Mouse (Mus musculus) hindbrain, embryonic 15.5 days (tissue): ENCODE measurements around the gene Vasn. TPM values are rescaled to one million over a fixed set of nuclear protein-coding genes. Genes with fewer than 3 reads are reported as not detected.

Experiments used
- ATAC-seq: fragments of 200-750 bp; cut with Nextera tagmentation; 2 replicates; pipeline ENCODE4 v1.8.0; 2017; ENCODE audit warnings: low read depth, moderate number of reproducible peaks, moderate TSS enrichment; ENCODE audit not compliant: low FRiP score
- H3K27ac ChIP-seq: fragments of 300-500 bp; sonication (generic); replicated peaks from 2 replicates; pipeline ENCODE4 v1.5.1; 2015; ENCODE audit warnings: mild to moderate bottlenecking, inconsistent platforms
- H3K27me3 ChIP-seq: fragments of 300-500 bp; sonication (generic); 2 replicates; pipeline ENCODE4 v1.6.1; 2015; ENCODE audit warnings: control low read depth, inconsistent platforms
- H3K36me3 ChIP-seq: fragments of 300-500 bp; sonication (generic); 2 replicates; pipeline ENCODE4 v1.6.1; 2015; ENCODE audit warnings: control low read depth, inconsistent platforms
- H3K4me1 ChIP-seq: fragments of 300-500 bp; sonication (generic); replicated peaks from 2 replicates; pipeline ENCODE4 v1.6.1; 2015; ENCODE audit warnings: control low read depth, inconsistent platforms
- H3K4me2 ChIP-seq: fragments of 300-500 bp; sonication (generic); 2 replicates; pipeline ENCODE4 v1.6.1; 2015; ENCODE audit warnings: moderate library complexity, mild to moderate bottlenecking, inconsistent platforms
- H3K4me3 ChIP-seq: fragments of 300-500 bp; sonication (generic); 2 replicates; pipeline ENCODE4 v1.5.1; 2015; ENCODE audit warnings: mild to moderate bottlenecking, inconsistent platforms
- H3K9ac ChIP-seq: fragments of 300-500 bp; sonication (generic); 2 replicates; pipeline ENCODE4 v1.6.1; 2015; ENCODE audit warnings: inconsistent platforms
- H3K9me3 ChIP-seq: fragments of 300-500 bp; sonication (generic); 2 replicates; pipeline ENCODE4 v1.6.1; 2016; ENCODE audit warnings: control low read depth, inconsistent platforms
- WGBS: fragments of 180-500 bp; shearing (Covaris S2); methylation state at CpG from one replicate; pipeline ENCODE4 v1.1.7; 2015; 5-methylcytosine and 5-hydroxymethylcytosine counted together
- polyA plus RNA-seq: library from polyadenylated mRNA; unstranded; fragments of >200 nt; fragmentation: Nextera tagmentation; extraction: Ambion mirVana; gene quantifications from 2 replicates; pipeline ENCODE4 v1.2.1, GENCODE M21; 2015

The Vasn gene
- 5.9 and 6.4 TPM in 2 replicates for polyA plus RNA-seq

DNA sequence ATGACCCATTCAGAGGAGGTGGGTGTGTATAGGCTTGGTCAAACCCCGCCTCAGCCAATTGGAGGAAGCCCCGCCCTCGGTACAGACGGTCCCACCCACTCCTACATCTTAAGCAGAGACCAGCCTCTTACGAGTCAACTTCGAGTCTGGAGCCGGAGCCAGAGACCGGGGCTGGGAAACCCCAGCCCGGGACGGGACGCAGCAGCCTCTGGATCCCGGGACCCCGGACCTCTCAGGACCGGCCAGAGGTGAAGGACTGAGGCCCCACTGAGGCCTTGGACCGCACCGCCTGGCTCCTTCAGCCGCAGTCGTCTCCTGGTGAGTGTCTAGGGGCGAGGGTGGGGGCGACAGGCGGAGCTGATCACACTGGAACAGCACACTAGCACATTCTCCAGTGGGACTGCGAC lies at the start of gene Vasn, which contains the start of gene Dnaja3:
Gene Vasn (plus strand): TSS at position 111 of the 407 bp plus-strand sequence.
Gene Dnaja3 (plus strand): TSS at position 159 of the 407 bp plus-strand sequence.
- ATAC-seq: peak; percentile 90
- H3K36me3 ChIP-seq: no peaks in the 10 kb centered on the region
- H3K27me3 ChIP-seq: no peaks in the 10 kb centered on the region
- H3K4me2 ChIP-seq: peak within 1 kb of the TSS; percentile 78
- peak within 1 kb of the TSS; percentile 50; the same call in 1 of the 2 replicates for H3K27ac ChIP-seq
- no peaks in the 10 kb centered on the region for H3K9me3 ChIP-seq
- peaks cover 50% of the 10 kb centered on the region for H3K4me1 ChIP-seq
- H3K9ac ChIP-seq: peak within 1 kb of the TSS; percentile 38
- H3K4me3 ChIP-seq: peak within 1 kb of the TSS; percentile 47
- WGBS: 1% methylated on average over 22 of the region's 22 CpGs

DNA sequence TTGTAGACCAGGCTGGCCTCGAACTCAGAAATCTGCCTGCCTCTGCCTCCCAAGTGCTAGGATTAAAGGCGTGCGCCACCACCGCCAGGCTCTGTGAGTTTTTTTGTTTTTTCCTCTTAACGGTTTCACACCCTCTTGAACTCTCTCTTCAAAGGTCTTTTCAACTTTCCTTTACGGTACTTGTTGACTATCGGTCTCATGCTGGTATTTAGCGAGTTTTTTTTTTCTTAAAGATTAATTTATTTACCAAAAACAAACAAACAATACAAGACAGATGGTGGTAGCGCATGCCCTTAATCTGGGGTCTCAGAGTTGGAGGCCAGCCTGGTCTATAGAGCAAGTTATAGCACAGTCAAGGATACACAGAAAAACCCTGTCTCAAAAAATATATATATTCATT lies 49.5 kb upstream of the Vasn start:
- WGBS: 93% methylated on average over 9 of the region's 9 CpGs
- Histone ChIP-seq H3K4me3 (no peak overlapping the region), H3K4me2 (no peak overlapping the region), H3K4me1 (peaks cover 40% of the 10 kb centered on the region), H3K36me3 (0 out of 2 replicates have a peak, but pooled peaks cover 7% of the 10 kb centered on the region), H3K9ac (no peak overlapping the region), H3K27me3 (no peaks in the 10 kb centered on the region), H3K9me3 (no peaks in the 10 kb centered on the region), H3K27ac (no peak overlapping the region)
- no peak for ATAC-seq

DNA sequence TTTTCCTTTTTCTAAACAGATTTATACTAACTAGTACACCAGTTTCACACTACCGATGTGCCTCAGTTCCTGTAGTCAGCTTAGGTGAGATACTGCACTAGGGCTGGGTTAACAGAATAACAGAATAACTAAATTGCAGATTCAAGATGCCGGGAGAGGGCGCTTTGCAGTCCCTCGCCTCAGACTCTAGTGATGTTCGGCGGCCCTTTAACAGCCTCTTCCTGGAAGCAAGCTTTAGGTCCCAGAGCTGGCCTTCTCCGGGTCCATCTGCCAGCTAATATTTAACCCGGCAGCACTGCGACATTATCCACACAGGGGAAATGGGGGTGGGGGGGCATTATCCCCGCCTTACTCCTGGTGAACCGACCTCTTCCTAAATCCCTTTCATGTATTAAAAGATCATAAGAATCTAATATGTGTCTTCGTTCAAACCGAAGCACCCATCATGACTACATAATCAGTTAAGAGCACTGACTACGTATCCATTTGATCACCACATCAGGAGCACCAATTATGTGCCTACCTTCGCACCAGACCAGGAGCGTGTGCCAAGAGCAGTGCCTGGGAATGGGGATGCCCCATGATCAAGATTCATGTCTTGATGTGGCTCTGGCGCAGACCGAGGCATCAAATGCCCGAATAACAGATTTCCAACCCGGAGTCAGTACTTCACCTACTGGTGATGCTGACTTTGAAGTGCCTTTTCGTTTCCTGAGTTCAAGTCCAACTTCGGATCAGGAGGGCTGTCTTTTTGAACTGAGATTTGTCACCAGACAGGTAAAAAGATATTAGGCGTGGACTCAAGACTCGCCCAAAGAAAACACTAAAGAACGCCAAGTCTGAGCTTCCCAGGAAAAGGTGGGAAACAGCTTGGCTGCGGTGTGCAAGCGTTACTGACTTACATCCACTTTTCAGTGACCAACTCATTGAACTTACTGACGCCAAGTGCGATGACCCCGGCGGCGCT lies 46.5 kb upstream of the Vasn start:
- Histone ChIP-seq H3K4me1 (peaks cover 54% of the 10 kb centered on the region), H3K4me2 (peak overlapping the region; percentile 95), H3K27me3 (no peaks in the 10 kb centered on the region), H3K36me3 (0 out of 2 replicates have a peak, but pooled peaks cover 7% of the 10 kb centered on the region), H3K9me3 (no peaks in the 10 kb centered on the region), H3K4me3 (peak overlapping the region; percentile 66), H3K27ac (peak overlapping the region; percentile 91), H3K9ac (peak overlapping the region; percentile 83)
- ATAC-seq: no peak
- WGBS: 10% methylated on average over 32 of the region's 32 CpGs

DNA sequence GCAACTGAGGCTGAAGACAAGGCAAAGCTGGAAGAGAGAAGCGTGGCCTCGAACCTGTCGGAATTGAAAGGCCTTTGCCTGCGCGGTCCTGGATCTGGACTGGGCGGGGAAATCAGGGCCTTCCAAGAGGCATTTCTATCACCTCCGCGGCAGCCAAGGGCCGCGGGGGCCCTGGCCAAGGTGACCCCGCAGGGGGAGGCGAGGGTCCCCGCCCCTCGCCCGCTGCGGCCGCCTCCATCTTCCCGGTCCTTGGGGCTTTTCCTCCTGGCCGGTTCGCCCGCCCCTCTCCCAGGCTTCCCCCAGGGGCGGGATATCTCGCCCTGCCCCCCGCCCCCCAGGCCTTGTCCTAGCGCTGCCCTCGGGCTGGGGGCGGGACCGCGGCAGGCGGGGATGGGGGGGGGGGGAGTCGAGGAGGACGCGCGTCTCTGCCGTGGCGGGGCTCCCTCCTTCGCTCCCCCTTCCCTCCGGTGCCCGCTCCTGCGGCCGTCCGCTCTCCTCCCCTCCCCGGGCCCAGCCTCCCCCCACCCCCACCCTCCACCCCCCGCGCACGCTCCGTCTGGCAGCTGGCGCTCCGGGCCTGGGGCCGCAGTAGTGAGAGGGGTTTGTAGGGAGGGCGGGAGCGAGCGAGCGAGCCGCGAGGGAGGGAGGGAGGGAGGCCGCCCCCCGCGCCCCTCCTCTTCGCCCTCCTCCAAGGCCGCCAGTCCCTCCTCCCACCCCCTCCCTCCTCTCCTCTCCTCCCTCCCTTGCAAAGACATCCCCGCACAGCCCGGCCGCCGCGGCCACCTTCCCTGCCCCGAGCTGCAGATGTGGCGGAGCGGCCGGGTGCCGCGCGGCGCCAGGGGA lies 45.5 kb upstream of the Vasn start, which contains the start of gene Glis2:
Gene Glis2 (plus strand): TSS at position 743 of the 843 bp plus-strand sequence.
- H3K36me3 ChIP-seq: 0 out of 2 replicates have a peak, but pooled peaks cover 7% of the 10 kb centered on the region
- H3K4me3 ChIP-seq: peak within 1 kb of the TSS; percentile 66
- no peaks in the 10 kb centered on the region for H3K27me3 ChIP-seq
- H3K4me2 ChIP-seq: peak within 1 kb of the TSS; percentile 95
- under 1% methylated on average over 25 of the region's 74 CpGs for WGBS
- peak within 1 kb of the TSS; percentile 91 for H3K27ac ChIP-seq
- peak; percentile 89 for ATAC-seq
- H3K9me3 ChIP-seq: no peaks in the 10 kb centered on the region
- H3K4me1 ChIP-seq: peaks cover 64% of the 10 kb centered on the region
- H3K9ac ChIP-seq: peak within 1 kb of the TSS; percentile 83

DNA sequence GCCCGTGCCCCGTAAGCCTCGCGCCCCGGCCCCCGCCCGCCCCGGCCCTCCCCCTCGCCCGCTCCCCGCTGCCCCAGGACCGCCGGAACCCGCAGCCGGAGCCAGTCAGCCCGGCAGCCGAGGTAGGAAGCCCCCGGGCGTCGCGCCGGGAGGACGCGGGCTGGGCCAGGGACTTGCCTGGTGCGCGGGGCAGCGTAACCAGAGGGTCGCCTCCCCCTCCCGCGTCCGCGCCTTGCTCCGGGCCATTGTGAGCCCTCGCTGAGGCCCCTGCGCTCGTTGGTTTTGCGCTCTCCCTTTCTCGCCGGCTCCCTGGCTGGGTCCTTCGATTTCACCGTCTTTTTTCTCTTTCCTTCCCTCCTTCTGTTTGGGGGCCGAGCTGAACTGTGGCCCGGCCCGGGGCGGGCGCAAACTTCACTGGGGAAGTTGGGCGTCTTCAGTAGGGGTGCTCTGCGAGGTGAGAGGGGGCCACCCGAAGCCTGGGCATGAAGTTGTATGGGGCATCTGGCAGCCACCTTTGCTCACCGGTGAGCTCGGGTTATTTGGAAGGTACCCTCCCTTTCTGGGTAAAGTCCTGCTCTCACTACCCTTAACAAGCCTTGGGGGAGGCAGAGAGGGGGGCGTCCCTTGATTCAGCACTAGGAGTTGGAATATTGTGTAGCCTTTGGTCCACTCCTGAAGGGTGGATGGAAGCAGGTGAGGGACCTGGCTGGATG lies 44.8 kb upstream of the Vasn start:
- Histone ChIP-seq H3K27ac (peak overlapping the region; percentile 91), H3K4me2 (peak overlapping the region; percentile 95), H3K4me3 (peak overlapping the region; percentile 66), H3K4me1 (peaks cover 69% of the 10 kb centered on the region), H3K9ac (peak overlapping the region; percentile 83), H3K27me3 (no peaks in the 10 kb centered on the region), H3K9me3 (no peaks in the 10 kb centered on the region), H3K36me3 (0 out of 2 replicates have a peak, but pooled peaks cover 7% of the 10 kb centered on the region)
- ATAC-seq: peak; percentile 14
- WGBS: under 1% methylated on average over 33 of the region's 52 CpGs

DNA sequence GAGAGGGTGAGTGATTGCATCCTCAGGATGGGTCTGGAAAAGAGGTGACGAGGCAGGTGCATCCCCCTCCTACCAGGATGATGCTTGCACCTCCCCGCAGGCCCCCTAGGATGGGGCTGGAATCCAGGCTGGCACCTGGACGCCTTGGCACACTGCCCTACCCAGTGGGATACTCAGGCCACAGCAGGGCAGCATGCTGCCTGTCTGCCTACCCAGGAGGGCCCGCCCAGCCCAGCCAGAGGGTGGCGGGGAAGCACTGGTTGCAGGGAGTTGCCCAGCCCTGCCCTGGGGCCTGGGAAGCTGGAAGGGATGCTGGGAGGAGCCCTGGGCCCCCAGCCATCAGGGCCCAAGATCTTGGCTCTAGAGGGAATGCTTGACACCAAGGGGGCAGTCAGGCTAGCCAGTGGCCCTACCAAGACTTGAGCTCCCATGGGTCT lies 44.2 kb upstream of the Vasn start:
- H3K4me3 ChIP-seq: peak overlapping the region; percentile 66
- 0 out of 2 replicates have a peak, but pooled peaks cover 4% of the 10 kb centered on the region for H3K36me3 ChIP-seq
- peak; percentile 12 for ATAC-seq
- peak overlapping the region; percentile 95 for H3K4me2 ChIP-seq
- H3K27me3 ChIP-seq: no peaks in the 10 kb centered on the region
- 0% methylated on average over 5 of the region's 5 CpGs for WGBS
- H3K27ac ChIP-seq: peak overlapping the region; percentile 91
- peak overlapping the region; percentile 83 for H3K9ac ChIP-seq
- no peaks in the 10 kb centered on the region for H3K9me3 ChIP-seq
- peaks cover 69% of the 10 kb centered on the region for H3K4me1 ChIP-seq

DNA sequence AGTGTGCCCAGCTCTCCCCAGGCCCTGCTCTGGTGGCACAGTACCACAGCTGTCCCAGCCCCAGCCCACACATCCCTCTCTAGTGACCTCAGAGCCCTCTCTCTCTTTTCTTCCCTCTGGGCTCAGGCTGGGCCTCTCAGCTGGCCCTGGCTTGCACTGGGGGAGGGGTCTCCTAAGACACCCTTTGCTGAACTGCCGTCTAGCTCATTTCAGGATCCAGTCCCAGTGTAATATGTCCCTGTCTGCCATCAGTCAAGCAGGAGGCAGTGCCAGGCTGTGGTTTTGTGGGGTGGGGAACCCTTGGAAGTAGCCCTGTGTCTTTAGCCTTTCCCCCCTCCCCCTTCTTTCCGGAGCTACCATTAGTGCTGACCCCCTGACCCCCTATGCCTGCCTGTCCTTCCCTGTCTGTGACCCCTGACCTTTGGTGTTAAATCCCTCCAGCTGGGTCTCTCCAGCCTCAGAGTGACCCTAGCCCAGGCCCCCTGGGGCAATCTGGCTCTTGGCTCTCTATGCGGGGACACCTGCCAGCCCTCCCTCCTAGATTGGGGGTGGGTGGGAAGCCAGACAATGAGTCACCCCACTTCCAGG lies 43.5 kb upstream of the Vasn start:
- 6% methylated on average over 3 of the region's 3 CpGs for WGBS
- no peak for ATAC-seq
- H3K4me1 ChIP-seq: peaks cover 73% of the 10 kb centered on the region
- H3K4me2 ChIP-seq: peak overlapping the region; percentile 95
- H3K9ac ChIP-seq: peak overlapping the region; percentile 83
- H3K27ac ChIP-seq: peak overlapping the region; percentile 91
- no peaks in the 10 kb centered on the region for H3K27me3 ChIP-seq
- no peaks in the 10 kb centered on the region for H3K9me3 ChIP-seq
- H3K4me3 ChIP-seq: peak overlapping the region; percentile 66
- H3K36me3 ChIP-seq: no peaks in the 10 kb centered on the region

DNA sequence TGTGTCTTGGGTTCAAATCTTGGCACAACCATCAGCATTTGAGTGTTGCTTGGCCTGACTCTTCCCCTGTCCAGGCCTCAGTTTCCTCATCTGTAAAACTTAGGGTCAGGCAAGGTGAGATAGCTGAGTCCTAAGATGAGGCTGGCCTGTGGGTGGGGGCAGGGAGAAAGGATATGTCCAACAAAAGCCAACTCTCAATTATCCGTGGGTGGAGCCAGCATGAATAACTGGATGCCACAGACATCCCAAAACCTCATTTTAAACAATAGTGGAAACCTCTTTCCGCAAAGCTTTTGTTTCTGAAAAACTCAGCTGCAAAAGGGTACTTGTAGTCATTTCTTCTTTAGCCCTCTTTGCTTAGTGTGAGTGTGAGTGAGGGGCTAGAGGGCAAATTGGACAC lies 42.9 kb upstream of the Vasn start:
- H3K4me3 ChIP-seq: peak overlapping the region; percentile 66

DNA sequence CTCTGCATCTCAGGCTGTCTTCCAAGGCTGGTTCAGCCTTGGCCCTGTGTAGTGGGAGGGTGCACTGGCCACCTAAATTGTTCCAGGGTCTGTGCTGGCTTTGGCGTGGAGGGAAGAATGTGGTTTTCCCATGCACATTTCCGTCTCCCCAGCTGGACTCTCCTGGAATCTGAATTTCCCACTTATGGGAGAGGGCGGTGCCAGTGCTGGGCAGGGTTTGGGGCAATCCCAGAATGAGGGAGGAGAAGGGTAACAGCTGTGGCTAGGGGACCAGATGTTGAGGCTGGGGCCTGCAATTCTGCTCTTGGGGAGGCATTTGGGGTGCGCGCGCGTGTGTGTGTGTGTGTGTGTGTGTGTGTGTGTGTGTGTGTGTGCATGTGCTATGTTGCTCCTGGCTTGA lies 42.4 kb upstream of the Vasn start:
- no peaks in the 10 kb centered on the region for H3K9me3 ChIP-seq
- no peaks in the 10 kb centered on the region for H3K36me3 ChIP-seq
- H3K27ac ChIP-seq: no peak overlapping the region
- H3K4me3 ChIP-seq: peak overlapping the region; percentile 66; the same call in 1 of the 2 replicates
- no peak for ATAC-seq
- H3K9ac ChIP-seq: no peak overlapping the region; the same call in 1 of the 2 replicates
- WGBS: 59% methylated on average over 7 of the region's 7 CpGs
- H3K4me1 ChIP-seq: peaks cover 73% of the 10 kb centered on the region
- H3K4me2 ChIP-seq: peak overlapping the region; percentile 95
- no peaks in the 10 kb centered on the region for H3K27me3 ChIP-seq

More for the DNA sequence above, 42.9 kb upstream of the Vasn start:
- no peak for ATAC-seq
- H3K4me1 ChIP-seq: peaks cover 73% of the 10 kb centered on the region
- H3K27ac ChIP-seq: 0 out of 2 replicates have a peak overlapping the region, but pooled peaks have one; percentile 91
- no peaks in the 10 kb centered on the region for H3K9me3 ChIP-seq
- 0 out of 2 replicates have a peak overlapping the region, but pooled peaks have one; percentile 6 for H3K9ac ChIP-seq
- no peaks in the 10 kb centered on the region for H3K36me3 ChIP-seq
- H3K4me2 ChIP-seq: peak overlapping the region; percentile 95
- no peaks in the 10 kb centered on the region for H3K27me3 ChIP-seq
- 29% methylated on average over 2 of the region's 2 CpGs for WGBS

DNA sequence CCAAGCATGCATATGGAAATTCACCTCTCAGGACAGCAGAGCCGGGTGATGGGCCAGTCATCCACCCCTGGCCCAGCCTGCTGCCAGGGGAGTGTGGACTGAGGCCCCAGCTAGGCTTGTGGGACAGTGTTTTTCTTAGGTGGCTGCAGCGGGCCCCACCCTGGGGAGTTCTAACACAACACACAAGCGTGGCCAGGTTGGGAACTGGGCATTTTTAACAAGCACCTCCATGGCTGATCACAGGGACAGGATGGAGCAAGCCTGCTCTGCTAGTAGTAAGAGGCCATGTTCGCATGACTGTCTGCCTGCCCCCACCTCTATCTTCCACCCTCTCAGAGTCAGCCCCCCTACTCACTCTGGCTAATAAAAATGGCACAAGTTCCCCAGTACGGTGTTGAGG lies 41.7 kb upstream of the Vasn start:
- 62% methylated on average over 5 of the region's 5 CpGs for WGBS
- peaks cover 73% of the 10 kb centered on the region for H3K4me1 ChIP-seq
- H3K36me3 ChIP-seq: no peaks in the 10 kb centered on the region
- H3K27ac ChIP-seq: no peak overlapping the region
- ATAC-seq: no peak
- H3K4me2 ChIP-seq: peak overlapping the region; percentile 24
- no peaks in the 10 kb centered on the region for H3K27me3 ChIP-seq
- H3K9ac ChIP-seq: no peak overlapping the region
- H3K4me3 ChIP-seq: no peak overlapping the region
- no peaks in the 10 kb centered on the region for H3K9me3 ChIP-seq
